Mouse (Mus musculus): ENCODE measurements around the gene Samd4. TPM values are rescaled to one million over a fixed set of nuclear protein-coding genes. Genes with fewer than 3 reads are reported as not detected.

Gene Samd4
- polyA plus RNA-seq, 1 experiment from 2014 or later = 17.6 TPM

GRCm38 (mm10) chr14:47049051-47049450 lies 166.4 kb downstream of the Samd4 start:
- WGBS = 93% methylated on average over 6 of the region's 6 CpGs
- Histone ChIP-seq H3K4me3 (no peak overlapping the region), H3K27me3 (no peaks in the 10 kb centered on the region), H3K9me3 (replicated peaks) (no peaks in the 10 kb centered on the region), H3K4me1 (replicated peaks) (peaks cover 9% of the 10 kb centered on the region; the same call in 1 of the 2 replicates), H3K4me2 (no peak overlapping the region), H3K27ac (no peak overlapping the region), H3K36me3 (no peaks in the 10 kb centered on the region), H3K9ac (no peak overlapping the region)
- ATAC-seq (replicated peaks; ENCODE audit: insufficient number of reproducible peaks, insufficient read depth, low FRiP score, low read depth) = no peak

- H3K36me3 ChIP-seq = no peaks in the 10 kb centered on the region
- H3K4me2 ChIP-seq = no peak overlapping the region
- ATAC-seq (replicated peaks; ENCODE audit: insufficient number of reproducible peaks, insufficient read depth, low FRiP score, low read depth) = no peak
- WGBS = 83% methylated on average over 5 of the region's 5 CpGs
- H3K4me1 ChIP-seq (replicated peaks) = peaks cover 11% of the 10 kb centered on the region; the same call in 1 of the 2 replicates
- H3K27ac ChIP-seq = no peak overlapping the region
- H3K9ac ChIP-seq = no peak overlapping the region
- no peaks in the 10 kb centered on the region for H3K9me3 ChIP-seq (replicated peaks)
- no peaks in the 10 kb centered on the region for H3K27me3 ChIP-seq
- no peak overlapping the region for H3K4me3 ChIP-seq
Observed at GRCm38 (mm10) chr14:47051743-47052610, 169.3 kb downstream of the Samd4 start.

GRCm38 (mm10) chr14:47053101-47053500 lies 170.4 kb downstream of the Samd4 start:
- Histone ChIP-seq H3K27me3 (no peaks in the 10 kb centered on the region), H3K27ac (no peak overlapping the region), H3K4me3 (no peak overlapping the region), H3K4me2 (no peak overlapping the region), H3K9ac (no peak overlapping the region), H3K36me3 (no peaks in the 10 kb centered on the region), H3K4me1 (replicated peaks) (peaks cover 13% of the 10 kb centered on the region; the same call in 1 of the 2 replicates), H3K9me3 (replicated peaks) (no peaks in the 10 kb centered on the region)
- 89% methylated on average over 1 of the region's 1 CpGs for WGBS
- no peak for ATAC-seq (replicated peaks; ENCODE audit: insufficient number of reproducible peaks, insufficient read depth, low FRiP score, low read depth)

GRCm38 (mm10) chr14:47053824-47054223 lies 171.2 kb downstream of the Samd4 start:
- Histone ChIP-seq H3K4me1 (replicated peaks) (peaks cover 13% of the 10 kb centered on the region; the same call in 1 of the 2 replicates), H3K36me3 (no peaks in the 10 kb centered on the region), H3K4me2 (no peak overlapping the region), H3K9ac (no peak overlapping the region), H3K27ac (no peak overlapping the region), H3K4me3 (no peak overlapping the region), H3K27me3 (no peaks in the 10 kb centered on the region), H3K9me3 (replicated peaks) (no peaks in the 10 kb centered on the region)
- 79% methylated on average over 5 of the region's 5 CpGs for WGBS
- ATAC-seq (replicated peaks; ENCODE audit: insufficient number of reproducible peaks, insufficient read depth, low FRiP score, low read depth) = no peak

GRCm38 (mm10) chr14:47058969-47059368 lies 176.3 kb downstream of the Samd4 start:
- H3K9me3 ChIP-seq (replicated peaks) = no peaks in the 10 kb centered on the region
- no peak overlapping the region for H3K27ac ChIP-seq
- H3K4me2 ChIP-seq = no peak overlapping the region
- no peak overlapping the region for H3K4me3 ChIP-seq
- H3K36me3 ChIP-seq = no peaks in the 10 kb centered on the region
- H3K9ac ChIP-seq = no peak overlapping the region
- H3K4me1 ChIP-seq (replicated peaks) = peaks cover 6% of the 10 kb centered on the region; the same call in 1 of the 2 replicates
- no peaks in the 10 kb centered on the region for H3K27me3 ChIP-seq
- 92% methylated on average over 2 of the region's 2 CpGs for WGBS
- ATAC-seq (replicated peaks; ENCODE audit: insufficient number of reproducible peaks, insufficient read depth, low FRiP score, low read depth) = no peak

GRCm38 (mm10) chr14:47065067-47065466 lies 182.4 kb downstream of the Samd4 start:
- WGBS = 53% methylated on average over 5 of the region's 5 CpGs

GRCm38 (mm10) chr14:47066901-47067300 lies 184.2 kb downstream of the Samd4 start:
- WGBS = 69% methylated on average over 5 of the region's 5 CpGs
- no peak overlapping the region for H3K4me2 ChIP-seq

More at GRCm38 (mm10) chr14:47065067-47065466, 182.4 kb downstream of the Samd4 start:
- Histone ChIP-seq H3K9me3 (replicated peaks) (no peaks in the 10 kb centered on the region), H3K4me3 (no peak overlapping the region), H3K27me3 (no peaks in the 10 kb centered on the region), H3K27ac (no peak overlapping the region), H3K4me1 (replicated peaks) (peaks cover 14% of the 10 kb centered on the region), H3K9ac (no peak overlapping the region), H3K36me3 (peaks cover 14% of the 10 kb centered on the region), H3K4me2 (no peak overlapping the region)
- no peak for ATAC-seq (replicated peaks; ENCODE audit: insufficient number of reproducible peaks, insufficient read depth, low FRiP score, low read depth)

GRCm38 (mm10) chr14:47074045-47074666 lies 191.5 kb downstream of the Samd4 start:
- no peak overlapping the region for H3K4me2 ChIP-seq
- no peak overlapping the region for H3K27ac ChIP-seq
- no peak for ATAC-seq (replicated peaks; ENCODE audit: insufficient number of reproducible peaks, insufficient read depth, low FRiP score, low read depth)
- no peak overlapping the region for H3K4me3 ChIP-seq
- WGBS = 68% methylated on average over 18 of the region's 18 CpGs
- H3K27me3 ChIP-seq = no peaks in the 10 kb centered on the region
- no peak overlapping the region for H3K9ac ChIP-seq
- H3K36me3 ChIP-seq = peaks cover 20% of the 10 kb centered on the region
- peaks cover 26% of the 10 kb centered on the region for H3K4me1 ChIP-seq (replicated peaks)
- H3K9me3 ChIP-seq (replicated peaks) = no peaks in the 10 kb centered on the region

More at GRCm38 (mm10) chr14:47066901-47067300, 184.2 kb downstream of the Samd4 start:
- H3K4me3 ChIP-seq = no peak overlapping the region
- H3K27ac ChIP-seq = no peak overlapping the region
- H3K27me3 ChIP-seq = no peaks in the 10 kb centered on the region
- peaks cover 14% of the 10 kb centered on the region for H3K4me1 ChIP-seq (replicated peaks)
- no peak overlapping the region for H3K9ac ChIP-seq
- H3K9me3 ChIP-seq (replicated peaks) = no peaks in the 10 kb centered on the region
- H3K36me3 ChIP-seq = peaks cover 20% of the 10 kb centered on the region
- ATAC-seq (replicated peaks; ENCODE audit: insufficient number of reproducible peaks, insufficient read depth, low FRiP score, low read depth) = no peak

- H3K36me3 ChIP-seq = peaks cover 20% of the 10 kb centered on the region
- no peak overlapping the region for H3K9ac ChIP-seq
- H3K9me3 ChIP-seq (replicated peaks) = no peaks in the 10 kb centered on the region
Observed at GRCm38 (mm10) chr14:47075010-47075677, 192.5 kb downstream of the Samd4 start.

GRCm38 (mm10) chr14:47075856-47076255 lies 193.2 kb downstream of the Samd4 start:
- H3K9ac ChIP-seq = no peak overlapping the region
- H3K27ac ChIP-seq = no peak overlapping the region
- ATAC-seq (replicated peaks; ENCODE audit: insufficient number of reproducible peaks, insufficient read depth, low FRiP score, low read depth) = no peak
- no peaks in the 10 kb centered on the region for H3K9me3 ChIP-seq (replicated peaks)
- 90% methylated on average over 5 of the region's 5 CpGs for WGBS
- no peaks in the 10 kb centered on the region for H3K27me3 ChIP-seq
- peaks cover 27% of the 10 kb centered on the region for H3K4me1 ChIP-seq (replicated peaks)
- no peak overlapping the region for H3K4me3 ChIP-seq
- no peak overlapping the region for H3K4me2 ChIP-seq
- peaks cover 14% of the 10 kb centered on the region for H3K36me3 ChIP-seq

More at GRCm38 (mm10) chr14:47075010-47075677, 192.5 kb downstream of the Samd4 start:
- no peak overlapping the region for H3K4me2 ChIP-seq
- H3K4me3 ChIP-seq = no peak overlapping the region
- ATAC-seq (replicated peaks; ENCODE audit: insufficient number of reproducible peaks, insufficient read depth, low FRiP score, low read depth) = no peak
- no peak overlapping the region for H3K27ac ChIP-seq
- WGBS = 85% methylated on average over 14 of the region's 14 CpGs
- peaks cover 27% of the 10 kb centered on the region for H3K4me1 ChIP-seq (replicated peaks)
- no peaks in the 10 kb centered on the region for H3K27me3 ChIP-seq

GRCm38 (mm10) chr14:47076956-47077575 lies 194.4 kb downstream of the Samd4 start:
- Histone ChIP-seq H3K4me2 (peak overlapping the region; percentile 22; the same call in 1 of the 2 replicates), H3K9ac (no peak overlapping the region)
- WGBS = 51% methylated on average over 14 of the region's 14 CpGs

More at GRCm38 (mm10) chr14:47076956-47077575, 194.4 kb downstream of the Samd4 start:
- Histone ChIP-seq H3K36me3 (peaks cover 14% of the 10 kb centered on the region), H3K4me1 (replicated peaks) (peaks cover 27% of the 10 kb centered on the region), H3K27ac (peak overlapping the region; percentile 56), H3K4me3 (no peak overlapping the region), H3K9me3 (replicated peaks) (no peaks in the 10 kb centered on the region), H3K27me3 (no peaks in the 10 kb centered on the region)
- peak; percentile 73 for ATAC-seq (replicated peaks; ENCODE audit: insufficient number of reproducible peaks, insufficient read depth, low FRiP score, low read depth)

All from heart, embryonic 15.5 days (tissue).